Mouse (Mus musculus): Measurements from ENCODE around the gene Syne1.

DNA sequence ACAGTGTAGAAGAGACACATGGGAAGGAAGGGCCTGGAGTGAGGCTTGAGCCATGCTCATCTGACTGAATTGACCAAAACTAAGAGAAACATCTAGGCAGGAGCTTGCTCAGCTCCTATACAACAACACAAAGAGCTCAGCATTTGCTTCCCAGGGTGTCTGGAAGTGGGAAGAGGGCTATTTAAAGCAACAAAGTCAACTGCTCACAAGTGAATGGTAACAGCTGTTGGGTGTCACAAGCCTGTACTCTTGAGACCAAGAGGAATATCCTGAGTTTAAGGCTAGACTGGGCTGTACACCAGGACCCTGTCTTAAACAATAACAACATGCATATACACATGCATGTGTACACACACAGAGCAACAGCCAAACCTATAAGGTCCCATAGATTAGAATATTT is 297.5 kb downstream of the Syne1 start:
- TF ChIP-seq POLR2A (IDR thresholded peaks at IDR 0.05; ENCODE audit: low read depth, low read length), result no peak
- no peak for TF ChIP-seq CTCF (IDR thresholded peaks at IDR 0.05; ENCODE audit: borderline replicate concordance, insufficient read depth, low read length)
